Mouse (Mus musculus) forebrain, embryonic 10.5 days (tissue): ENCODE results near the gene Fndc10. TPM values are rescaled to one million over a fixed set of nuclear protein-coding genes. Genes with fewer than 3 reads are reported as not detected.

ENCODE experiments used
- DNase-seq: peaks from one replicate; pipeline ENCODE4 v3.0.0-alpha.2; 2017; ENCODE audit warnings: low spot score; ENCODE audit errors: extremely low spot score
- H3K27ac ChIP-seq: fragments of 300-500 bp; sonication (generic); 2 replicates; pipeline ENCODE4 v1.5.1; 2016; ENCODE audit warnings: mild to moderate bottlenecking
- H3K27me3 ChIP-seq: fragments of 300-500 bp; sonication (generic); 2 replicates; pipeline ENCODE4 v1.6.1; 2016; ENCODE audit warnings: mild to moderate bottlenecking; ENCODE audit not compliant: poor library complexity, severe bottlenecking
- H3K36me3 ChIP-seq: fragments of 300-500 bp; sonication (generic); replicated peaks from 2 replicates; pipeline ENCODE4 v1.6.1; 2016; ENCODE audit warnings: mild to moderate bottlenecking, moderate library complexity
- H3K4me1 ChIP-seq: fragments of 300-500 bp; sonication (generic); 2 replicates; pipeline ENCODE4 v1.6.1; 2016
- H3K4me3 ChIP-seq: fragments of 300-500 bp; sonication (generic); 2 replicates; pipeline ENCODE4 v1.5.1; 2016; ENCODE audit warnings: mild to moderate bottlenecking, moderate library complexity
- H3K9me3 ChIP-seq: fragments of 300-500 bp; sonication (generic); 2 replicates; pipeline ENCODE4 v1.6.1; 2016; ENCODE audit warnings: mild to moderate bottlenecking, moderate library complexity
- WGBS: fragments of 180-500 bp; shearing (Covaris S2); methylation state at CpG from one replicate; pipeline ENCODE4 v1.1.7; 2016; 5-methylcytosine and 5-hydroxymethylcytosine counted together
- polyA plus RNA-seq: library from polyadenylated mRNA; unstranded; fragments of >200 nt; fragmentation: Nextera tagmentation; extraction: Ambion mirVana; gene quantifications from 2 replicates; pipeline ENCODE4 v1.2.1, GENCODE M21; 2016

Gene Fndc10
- polyA plus RNA-seq, 1 experiment from 2014 or later: 0.67 TPM

GRCm38 (mm10) chr4:155694482-155695401 lies 600 bp downstream of the Fndc10 start:
- no peaks in the 10 kb centered on the region for H3K36me3 ChIP-seq
- DNase-seq: peak; percentile 49
- WGBS: under 1% methylated on average over 92 of the region's 92 CpGs
- H3K27me3 ChIP-seq: peaks cover 46% of the 10 kb centered on the region
- H3K9me3 ChIP-seq: no peaks in the 10 kb centered on the region
- peak overlapping the region; percentile 82 for H3K27ac ChIP-seq
- peaks cover 23% of the 10 kb centered on the region for H3K4me1 ChIP-seq
- H3K4me3 ChIP-seq: peak overlapping the region; percentile 82

GRCm38 (mm10) chr4:155695531-155696062 lies 1.5 kb downstream of the Fndc10 start:
- peak overlapping the region; percentile 82 for H3K4me3 ChIP-seq
- DNase-seq: no peak
- H3K36me3 ChIP-seq: no peaks in the 10 kb centered on the region
- H3K9me3 ChIP-seq: no peaks in the 10 kb centered on the region
- peaks cover 23% of the 10 kb centered on the region for H3K4me1 ChIP-seq
- no peak overlapping the region for H3K27ac ChIP-seq
- H3K27me3 ChIP-seq: peaks cover 46% of the 10 kb centered on the region
- WGBS: 83% methylated on average over 4 of the region's 4 CpGs

GRCm38 (mm10) chr4:155696261-155697255 lies 2.4 kb downstream of the Fndc10 start:
- no peak overlapping the region for H3K4me3 ChIP-seq
- H3K36me3 ChIP-seq: no peaks in the 10 kb centered on the region
- H3K27ac ChIP-seq: no peak overlapping the region
- H3K9me3 ChIP-seq: no peaks in the 10 kb centered on the region
- H3K4me1 ChIP-seq: peaks cover 23% of the 10 kb centered on the region
- DNase-seq: no peak
- H3K27me3 ChIP-seq: peaks cover 46% of the 10 kb centered on the region
- 78% methylated on average over 16 of the region's 16 CpGs for WGBS

- H3K4me3 ChIP-seq: no peak overlapping the region
- H3K27me3 ChIP-seq: peaks cover 18% of the 10 kb centered on the region
- no peaks in the 10 kb centered on the region for H3K9me3 ChIP-seq
- peaks cover 15% of the 10 kb centered on the region for H3K4me1 ChIP-seq
- H3K27ac ChIP-seq: no peak overlapping the region
- no peak for DNase-seq
- no peaks in the 10 kb centered on the region for H3K36me3 ChIP-seq
Observed at GRCm38 (mm10) chr4:155700425-155700824, 6.3 kb downstream of the Fndc10 start.

GRCm38 (mm10) chr4:155703425-155703929 lies 9.3 kb downstream of the Fndc10 start:
- DNase-seq: no peak
- 92% methylated on average over 4 of the region's 4 CpGs for WGBS
- peak overlapping the region; percentile 100; the same call in 1 of the 2 replicates for H3K4me3 ChIP-seq

GRCm38 (mm10) chr4:155704721-155705591 lies 10.8 kb downstream of the Fndc10 start, which contains the start of gene Ssu72:
Gene Ssu72 (plus strand): TSS chr4:155704800.
- under 1% methylated on average over 83 of the region's 83 CpGs for WGBS
- Histone ChIP-seq H3K36me3 (peaks cover 4% of the 10 kb centered on the region; the same call in 1 of the 2 replicates), H3K27me3 (no peaks in the 10 kb centered on the region), H3K4me1 (peaks cover 24% of the 10 kb centered on the region), H3K27ac (peak within 1 kb of the TSS; percentile 96), H3K9me3 (no peaks in the 10 kb centered on the region), H3K4me3 (peak within 1 kb of the TSS; percentile 100)
- peak; percentile 94 for DNase-seq

More at GRCm38 (mm10) chr4:155703425-155703929, 9.3 kb downstream of the Fndc10 start:
- H3K9me3 ChIP-seq: no peaks in the 10 kb centered on the region
- no peaks in the 10 kb centered on the region for H3K36me3 ChIP-seq
- peaks cover 24% of the 10 kb centered on the region for H3K4me1 ChIP-seq
- no peaks in the 10 kb centered on the region for H3K27me3 ChIP-seq
- no peak overlapping the region for H3K27ac ChIP-seq

GRCm38 (mm10) chr4:155705592-155705929 lies 11.4 kb downstream of the Fndc10 start:
- no peaks in the 10 kb centered on the region for H3K27me3 ChIP-seq
- no peaks in the 10 kb centered on the region for H3K9me3 ChIP-seq
- peak overlapping the region; percentile 96 for H3K27ac ChIP-seq
- H3K36me3 ChIP-seq: peaks cover 4% of the 10 kb centered on the region; the same call in 1 of the 2 replicates
- H3K4me1 ChIP-seq: peaks cover 30% of the 10 kb centered on the region
- DNase-seq: no peak
- under 1% methylated on average over 19 of the region's 19 CpGs for WGBS
- peak overlapping the region; percentile 100 for H3K4me3 ChIP-seq

- Histone ChIP-seq H3K4me1 (peaks cover 33% of the 10 kb centered on the region), H3K27me3 (no peaks in the 10 kb centered on the region), H3K27ac (no peak overlapping the region), H3K4me3 (no peak overlapping the region), H3K36me3 (peaks cover 8% of the 10 kb centered on the region), H3K9me3 (no peaks in the 10 kb centered on the region)
- WGBS: 90% methylated on average over 2 of the region's 2 CpGs
- DNase-seq: no peak
Observed at GRCm38 (mm10) chr4:155708582-155708981, 14.4 kb downstream of the Fndc10 start.

GRCm38 (mm10) chr4:155708988-155709387 lies 14.8 kb downstream of the Fndc10 start:
- no peaks in the 10 kb centered on the region for H3K27me3 ChIP-seq
- no peak for DNase-seq
- peaks cover 10% of the 10 kb centered on the region for H3K36me3 ChIP-seq
- H3K9me3 ChIP-seq: no peaks in the 10 kb centered on the region
- H3K27ac ChIP-seq: no peak overlapping the region
- H3K4me3 ChIP-seq: no peak overlapping the region
- peaks cover 29% of the 10 kb centered on the region for H3K4me1 ChIP-seq

GRCm38 (mm10) chr4:155710521-155711252 lies 16.5 kb downstream of the Fndc10 start:
- H3K4me3 ChIP-seq: no peak overlapping the region
- H3K9me3 ChIP-seq: no peaks in the 10 kb centered on the region
- H3K27ac ChIP-seq: no peak overlapping the region
- peaks cover 23% of the 10 kb centered on the region for H3K4me1 ChIP-seq
- WGBS: 57% methylated on average over 6 of the region's 6 CpGs
- H3K27me3 ChIP-seq: no peaks in the 10 kb centered on the region
- DNase-seq: no peak
- H3K36me3 ChIP-seq: peaks cover 27% of the 10 kb centered on the region

GRCm38 (mm10) chr4:155721668-155722083 lies 27.5 kb downstream of the Fndc10 start:
- H3K27ac ChIP-seq: no peak overlapping the region
- H3K4me3 ChIP-seq: no peak overlapping the region
- H3K9me3 ChIP-seq: no peaks in the 10 kb centered on the region
- no peak for DNase-seq
- WGBS: 73% methylated on average over 4 of the region's 4 CpGs
- no peaks in the 10 kb centered on the region for H3K4me1 ChIP-seq
- H3K36me3 ChIP-seq: peaks cover 51% of the 10 kb centered on the region
- H3K27me3 ChIP-seq: no peaks in the 10 kb centered on the region
